Mouse (Mus musculus) liver, embryonic 15.5 days (tissue): ENCODE data around the gene H2afy. TPM values are rescaled to one million over a fixed set of nuclear protein-coding genes. Genes with fewer than 3 reads are reported as not detected.

Experiments
- ATAC-seq: fragments of 200-750 bp; cut with Nextera tagmentation; 2 replicates; pipeline ENCODE4 v1.8.0; 2017; ENCODE audit warnings: moderate number of reproducible peaks, mild to moderate bottlenecking, moderate library complexity; ENCODE audit not compliant: insufficient read depth
- H3K27ac ChIP-seq: fragments of 300-500 bp; sonication (generic); replicated peaks from 2 replicates; pipeline ENCODE4 v1.5.1; 2015; ENCODE audit warnings: mild to moderate bottlenecking, inconsistent platforms
- H3K27me3 ChIP-seq: fragments of 300-500 bp; sonication (generic); 2 replicates; pipeline ENCODE4 v1.6.1; 2015; ENCODE audit warnings: mild to moderate bottlenecking, inconsistent platforms
- H3K36me3 ChIP-seq: fragments of 300-500 bp; sonication (generic); replicated peaks from 2 replicates; pipeline ENCODE4 v1.6.1; 2015; ENCODE audit warnings: moderate library complexity, mild to moderate bottlenecking, inconsistent platforms
- H3K4me1 ChIP-seq: fragments of 300-500 bp; sonication (generic); replicated peaks from 2 replicates; pipeline ENCODE4 v1.6.1; 2015; ENCODE audit warnings: inconsistent platforms
- H3K4me2 ChIP-seq: fragments of 300-500 bp; sonication (generic); 2 replicates; pipeline ENCODE4 v1.6.1; 2015; ENCODE audit warnings: moderate library complexity, mild to moderate bottlenecking, inconsistent platforms
- H3K4me3 ChIP-seq: fragments of 300-500 bp; sonication (generic); replicated peaks from 2 replicates; pipeline ENCODE4 v1.5.1; 2015; ENCODE audit warnings: mild to moderate bottlenecking, inconsistent platforms
- H3K9ac ChIP-seq: fragments of 300-500 bp; sonication (generic); 2 replicates; pipeline ENCODE4 v1.6.1; 2015; ENCODE audit warnings: moderate library complexity, mild to moderate bottlenecking, inconsistent platforms
- H3K9me3 ChIP-seq: fragments of 300-500 bp; sonication (generic); replicated peaks from 2 replicates; pipeline ENCODE4 v1.6.1; 2016; ENCODE audit warnings: inconsistent platforms
- WGBS: fragments of 180-500 bp; shearing (Covaris S2); methylation state at CpG from one replicate; pipeline ENCODE4 v1.1.7; 2015; ENCODE audit warnings: mixed read lengths; ENCODE audit not compliant: insufficient replicate concordance; 5-methylcytosine and 5-hydroxymethylcytosine counted together
- polyA plus RNA-seq: library from polyadenylated mRNA; unstranded; fragments of >200 nt; fragmentation: Nextera tagmentation; extraction: Ambion mirVana; gene quantifications from 2 replicates; pipeline ENCODE4 v1.2.1, GENCODE M21; 2015

The H2afy gene
- polyA plus RNA-seq, 1 experiment from 2014 or later, result 83.7 TPM

- 72% methylated on average over 3 of the region's 3 CpGs for WGBS
- no peak for ATAC-seq
- no peak overlapping the region for H3K4me3 ChIP-seq
- no peaks in the 10 kb centered on the region for H3K27me3 ChIP-seq
- H3K4me2 ChIP-seq, result no peak overlapping the region
- no peaks in the 10 kb centered on the region for H3K9me3 ChIP-seq
- H3K9ac ChIP-seq, result no peak overlapping the region
- no peak overlapping the region for H3K27ac ChIP-seq
- H3K36me3 ChIP-seq, result peaks cover 40% of the 10 kb centered on the region
- H3K4me1 ChIP-seq, result peaks cover 41% of the 10 kb centered on the region
Observed at GRCm38 (mm10) chr13:56129578-56129977, 6.6 kb downstream of the H2afy start.

- Histone ChIP-seq H3K4me1 (peaks cover 35% of the 10 kb centered on the region), H3K4me3 (no peak overlapping the region), H3K9ac (no peak overlapping the region), H3K27me3 (no peaks in the 10 kb centered on the region), H3K4me2 (no peak overlapping the region), H3K9me3 (no peaks in the 10 kb centered on the region), H3K36me3 (peaks cover 45% of the 10 kb centered on the region), H3K27ac (no peak overlapping the region)
- 71% methylated on average over 4 of the region's 4 CpGs for WGBS
- no peak for ATAC-seq
Observed at GRCm38 (mm10) chr13:56129014-56129413, 7.1 kb downstream of the H2afy start.

GRCm38 (mm10) chr13:56125632-56126031 is 10.5 kb downstream of the H2afy start:
- peaks cover 8% of the 10 kb centered on the region; the same call in 1 of the 2 replicates for H3K4me1 ChIP-seq
- 75% methylated on average over 10 of the region's 10 CpGs for whole genome bisulfite sequencing
- no peak overlapping the region for H3K9ac ChIP-seq
- H3K4me3 ChIP-seq, result no peak overlapping the region
- no peaks in the 10 kb centered on the region for H3K27me3 ChIP-seq
- H3K9me3 ChIP-seq, result no peaks in the 10 kb centered on the region
- no peak for ATAC-seq
- no peak overlapping the region for H3K4me2 ChIP-seq
- H3K27ac ChIP-seq, result no peak overlapping the region
- peaks cover 73% of the 10 kb centered on the region for H3K36me3 ChIP-seq

- WGBS, result 84% methylated on average over 5 of the region's 5 CpGs
Observed at GRCm38 (mm10) chr13:56123075-56123474, 13.1 kb downstream of the H2afy start.

GRCm38 (mm10) chr13:56117991-56118765 is 18.0 kb downstream of the H2afy start:
- WGBS, result 65% methylated on average over 9 of the region's 9 CpGs
- no peaks in the 10 kb centered on the region for H3K9me3 ChIP-seq
- no peak overlapping the region for H3K4me2 ChIP-seq
- no peak for ATAC-seq
- no peaks in the 10 kb centered on the region for H3K27me3 ChIP-seq
- no peak overlapping the region for H3K4me3 ChIP-seq
- H3K4me1 ChIP-seq, result peaks cover 6% of the 10 kb centered on the region; the same call in 1 of the 2 replicates
- no peak overlapping the region for H3K9ac ChIP-seq
- no peak overlapping the region for H3K27ac ChIP-seq
- peaks cover 73% of the 10 kb centered on the region for H3K36me3 ChIP-seq

More at GRCm38 (mm10) chr13:56123075-56123474, 13.1 kb downstream of the H2afy start:
- Histone ChIP-seq H3K4me1 (no peaks in the 10 kb centered on the region), H3K27me3 (no peaks in the 10 kb centered on the region), H3K9ac (no peak overlapping the region), H3K9me3 (no peaks in the 10 kb centered on the region), H3K4me2 (no peak overlapping the region), H3K36me3 (peaks cover 88% of the 10 kb centered on the region), H3K27ac (no peak overlapping the region), H3K4me3 (no peak overlapping the region)
- no peak for ATAC-seq

GRCm38 (mm10) chr13:56115906-56116305 is 20.3 kb downstream of the H2afy start:
- Histone ChIP-seq H3K4me1 (peaks cover 6% of the 10 kb centered on the region; the same call in 1 of the 2 replicates), H3K4me3 (no peak overlapping the region), H3K27ac (no peak overlapping the region), H3K27me3 (no peaks in the 10 kb centered on the region), H3K4me2 (no peak overlapping the region), H3K9ac (no peak overlapping the region), H3K9me3 (no peaks in the 10 kb centered on the region), H3K36me3 (peaks cover 68% of the 10 kb centered on the region)
- 62% methylated on average over 3 of the region's 3 CpGs for WGBS
- no peak for ATAC-seq

- no peaks in the 10 kb centered on the region for H3K9me3 ChIP-seq
- H3K4me1 ChIP-seq, result peaks cover 6% of the 10 kb centered on the region; the same call in 1 of the 2 replicates
- ATAC-seq, result no peak
- H3K4me2 ChIP-seq, result no peak overlapping the region
- no peak overlapping the region for H3K9ac ChIP-seq
- no peak overlapping the region for H3K27ac ChIP-seq
- no peak overlapping the region for H3K4me3 ChIP-seq
- WGBS, result 63% methylated on average over 9 of the region's 9 CpGs
- H3K27me3 ChIP-seq, result no peaks in the 10 kb centered on the region
- peaks cover 64% of the 10 kb centered on the region for H3K36me3 ChIP-seq
Observed at GRCm38 (mm10) chr13:56115386-56115785, 20.8 kb downstream of the H2afy start.

GRCm38 (mm10) chr13:56113431-56114248 is 22.5 kb downstream of the H2afy start:
- Histone ChIP-seq H3K4me1 (peaks cover 6% of the 10 kb centered on the region; the same call in 1 of the 2 replicates), H3K9me3 (no peaks in the 10 kb centered on the region), H3K9ac (no peak overlapping the region), H3K4me3 (no peak overlapping the region), H3K27ac (0 out of 2 replicates have a peak overlapping the region, but pooled peaks have one; percentile 6), H3K36me3 (peaks cover 51% of the 10 kb centered on the region), H3K4me2 (no peak overlapping the region), H3K27me3 (no peaks in the 10 kb centered on the region)
- WGBS, result 76% methylated on average over 19 of the region's 19 CpGs
- ATAC-seq, result peak; percentile 45; the same call in 1 of the 2 replicates

GRCm38 (mm10) chr13:56112980-56113379 is 23.2 kb downstream of the H2afy start:
- Histone ChIP-seq H3K27me3 (no peaks in the 10 kb centered on the region), H3K4me3 (no peak overlapping the region), H3K4me1 (peaks cover 6% of the 10 kb centered on the region; the same call in 1 of the 2 replicates), H3K9ac (no peak overlapping the region), H3K36me3 (peaks cover 46% of the 10 kb centered on the region), H3K4me2 (no peak overlapping the region), H3K27ac (0 out of 2 replicates have a peak overlapping the region, but pooled peaks have one; percentile 6), H3K9me3 (no peaks in the 10 kb centered on the region)
- WGBS, result 75% methylated on average over 13 of the region's 13 CpGs
- no peak for ATAC-seq

- ATAC-seq, result no peak
- no peak overlapping the region for H3K4me2 ChIP-seq
- H3K9ac ChIP-seq, result no peak overlapping the region
- H3K4me3 ChIP-seq, result no peak overlapping the region
- no peak overlapping the region for H3K27ac ChIP-seq
- no peaks in the 10 kb centered on the region for H3K9me3 ChIP-seq
- no peaks in the 10 kb centered on the region for H3K27me3 ChIP-seq
- H3K4me1 ChIP-seq, result peaks cover 6% of the 10 kb centered on the region; the same call in 1 of the 2 replicates
- peaks cover 42% of the 10 kb centered on the region for H3K36me3 ChIP-seq
- WGBS, result 61% methylated on average over 4 of the region's 4 CpGs
Observed at GRCm38 (mm10) chr13:56112496-56112895, 23.7 kb downstream of the H2afy start.

GRCm38 (mm10) chr13:56111601-56112000 is 24.6 kb downstream of the H2afy start:
- Histone ChIP-seq H3K4me1 (peaks cover 5% of the 10 kb centered on the region; the same call in 1 of the 2 replicates), H3K9me3 (no peaks in the 10 kb centered on the region), H3K27ac (no peak overlapping the region), H3K4me3 (no peak overlapping the region), H3K27me3 (no peaks in the 10 kb centered on the region), H3K4me2 (no peak overlapping the region), H3K36me3 (peaks cover 41% of the 10 kb centered on the region), H3K9ac (no peak overlapping the region)
- ATAC-seq, result no peak
- WGBS, result 75% methylated on average over 6 of the region's 6 CpGs
